Mouse (Mus musculus) embryonic fibroblast, embryonic 13.5 days (primary cell): Measurements from ENCODE around the gene Lrrc4c.

Experiments
- CTCF ChIP-seq: IDR thresholded peaks from 2 replicates; pipeline ENCODE4 v1.5.1; 2011; ENCODE audit warnings: mild to moderate bottlenecking, control low read depth, low read length, moderate library complexity, borderline replicate concordance; ENCODE audit not compliant: insufficient read depth
- POLR2A ChIP-seq: IDR thresholded peaks from 2 replicates; pipeline ENCODE4 v1.6.1; 2011; ENCODE audit warnings: low read depth, mild to moderate bottlenecking, control low read depth, low read length, moderate library complexity

- TF ChIP-seq CTCF (no peak), POLR2A (no peak)
Observed at GRCm38 (mm10) chr2:97610566-97610965, 1292.6 kb downstream of the Lrrc4c start.
